Mouse (Mus musculus): ENCODE data around the gene Ltf.

The Ltf gene

DNA sequence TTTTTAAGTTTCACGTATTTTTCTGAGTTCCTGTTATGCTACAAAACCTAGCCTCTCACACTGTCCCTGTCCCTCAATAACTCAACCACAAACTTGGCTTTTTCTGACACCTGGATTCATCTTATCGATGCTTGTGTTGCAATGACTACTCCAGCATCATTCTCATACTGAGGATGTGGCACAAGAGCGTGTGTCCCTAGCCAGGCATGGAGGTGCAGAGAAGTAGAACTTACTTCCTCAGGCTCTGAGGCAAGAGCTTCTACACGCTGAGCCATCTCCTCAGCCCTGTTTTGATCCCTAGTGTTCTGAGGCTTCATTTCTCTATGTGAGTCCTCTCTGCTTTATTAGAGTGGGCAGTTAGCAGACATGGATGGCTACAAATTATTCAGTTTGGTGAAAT is 14.6 kb downstream of the Ltf start:
- DNase-seq (ENCODE audit: low spot score in 2 of 2) = no peak

GRCm38 (mm10) chr9:111039966-111040365 is 20.9 kb downstream of the Ltf start:
- DNase-seq (ENCODE audit: low spot score in 2 of 2) = no peak

GRCm38 (mm10) chr9:111042266-111042665 is 23.2 kb downstream of the Ltf start:
- DNase-seq (ENCODE audit: low spot score in 2 of 2) = no peak

DNA sequence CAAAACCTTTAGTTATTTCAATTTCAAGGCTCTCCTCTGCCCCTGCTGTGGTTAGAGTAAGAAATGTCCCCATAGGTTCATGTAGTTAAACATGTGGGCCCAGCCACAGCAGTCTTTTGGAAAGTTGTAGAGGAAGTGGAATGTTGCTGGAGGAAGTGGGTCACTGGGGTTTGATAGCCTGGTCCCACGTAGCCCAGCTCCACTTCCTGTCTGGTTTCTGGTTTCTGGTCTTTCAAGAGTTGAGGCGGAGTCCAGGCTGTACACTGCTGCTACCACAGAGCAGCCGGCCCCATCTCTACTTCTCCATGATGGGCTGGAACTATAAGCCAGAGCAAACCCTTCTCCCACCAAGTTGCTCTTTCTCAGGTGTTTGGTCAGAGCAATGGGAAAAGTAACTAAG is 27.2 kb downstream of the Ltf start:
- peak; percentile 24 to 50 for DNase-seq (ENCODE audit: low spot score in 2 of 2)

GRCm38 (mm10) chr9:111047266-111047665 is 28.2 kb downstream of the Ltf start:
- no peak for DNase-seq (ENCODE audit: low spot score in 2 of 2)

- no peak for DNase-seq (ENCODE audit: low spot score in 2 of 2)
Measured at GRCm38 (mm10) chr9:111048452-111048851, 29.4 kb downstream of the Ltf start.

- no peak for DNase-seq (ENCODE audit: low spot score in 2 of 2)
Measured at GRCm38 (mm10) chr9:111054923-111055322, 35.9 kb downstream of the Ltf start.

- DNase-seq (ENCODE audit: low spot score in 2 of 2) = peak; percentile 16 to 19
Measured at GRCm38 (mm10) chr9:111055800-111056518, 36.9 kb downstream of the Ltf start.

DNA sequence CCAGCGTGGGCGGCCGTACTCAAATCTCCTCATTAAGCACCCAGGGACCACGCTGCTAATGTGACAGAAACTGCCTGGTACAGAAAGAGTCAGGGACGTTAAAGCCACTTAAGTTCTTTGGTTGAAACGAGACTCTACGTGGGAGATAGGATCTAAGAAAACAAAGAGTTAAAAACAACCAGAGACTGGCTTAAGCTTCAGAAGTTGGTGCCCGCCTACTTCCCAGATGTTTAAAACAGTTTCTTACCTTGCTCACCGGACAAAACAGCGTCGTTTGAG is 37.4 kb downstream of the Ltf start:
- no peak for DNase-seq (ENCODE audit: low spot score in 2 of 2)

DNA sequence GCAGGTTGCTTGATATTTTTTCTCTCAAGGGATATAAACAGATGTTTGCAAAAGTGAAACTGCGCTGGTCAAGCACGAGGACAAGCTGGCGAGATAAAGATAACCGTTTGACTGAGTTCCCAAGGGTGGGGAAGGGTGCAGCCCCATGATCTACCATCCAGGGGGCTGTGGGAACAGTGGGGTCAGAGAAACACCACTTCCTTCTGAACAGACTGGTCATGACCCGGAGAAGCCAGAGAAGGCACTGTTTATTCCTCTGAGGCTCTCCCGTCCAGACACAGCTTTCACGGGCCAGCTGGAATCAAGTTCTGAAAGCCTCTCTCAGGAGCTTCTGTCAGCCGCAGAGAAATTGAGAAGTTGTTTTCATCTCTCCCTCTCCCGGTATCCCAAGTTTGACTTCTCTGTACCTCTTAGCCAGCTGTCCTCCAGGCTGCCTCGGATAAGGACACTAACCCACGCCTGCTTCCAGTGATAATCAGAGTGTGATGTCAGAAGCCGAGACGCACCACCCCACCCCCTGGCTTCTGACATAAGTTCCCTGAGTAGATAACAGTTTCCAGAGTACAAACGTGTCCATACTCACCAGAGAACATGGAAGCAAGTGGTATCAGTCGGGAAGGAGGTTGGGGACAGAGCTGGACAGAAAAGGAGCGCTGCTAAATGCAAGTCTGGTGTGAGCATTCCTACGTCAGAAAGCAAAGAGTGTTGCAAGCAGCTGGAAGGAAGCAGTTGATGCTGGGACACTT is 37.9 kb downstream of the Ltf start, which contains the start of gene Ccrl2:
Ccrl2 (minus strand) TSS at position 722 of the 746 bp plus-strand sequence.
- peak; percentile 69 to 83 for DNase-seq (ENCODE audit: low spot score in 2 of 2)

GRCm38 (mm10) chr9:111057544-111058370 is 38.7 kb downstream of the Ltf start:
- DNase-seq (ENCODE audit: low spot score in 2 of 2) = no peak

- no peak for DNase-seq (ENCODE audit: low spot score in 2 of 2)
Measured at GRCm38 (mm10) chr9:111058943-111059556, 40.0 kb downstream of the Ltf start.

DNA sequence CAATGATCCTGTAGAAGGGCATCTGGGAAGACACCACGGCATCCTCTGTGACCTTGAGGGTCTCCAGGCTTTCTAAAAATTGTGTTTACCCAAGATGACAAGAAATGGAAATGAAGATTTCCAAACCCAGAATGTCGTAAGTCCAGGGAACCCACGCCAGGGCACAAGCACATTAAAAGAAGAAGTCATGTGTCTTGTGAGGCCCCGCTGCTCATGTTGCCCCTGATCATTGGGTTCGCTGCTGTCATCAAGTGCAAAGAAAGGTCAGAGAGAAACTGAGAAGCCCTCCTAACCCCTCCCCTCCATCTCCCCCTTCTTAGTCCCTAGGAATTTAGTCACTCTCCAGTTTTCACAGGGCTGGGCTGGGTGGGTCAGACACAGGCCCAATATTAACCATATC is 43.8 kb downstream of the Ltf start:
- no peak for DNase-seq (ENCODE audit: low spot score in 2 of 2)

DNA sequence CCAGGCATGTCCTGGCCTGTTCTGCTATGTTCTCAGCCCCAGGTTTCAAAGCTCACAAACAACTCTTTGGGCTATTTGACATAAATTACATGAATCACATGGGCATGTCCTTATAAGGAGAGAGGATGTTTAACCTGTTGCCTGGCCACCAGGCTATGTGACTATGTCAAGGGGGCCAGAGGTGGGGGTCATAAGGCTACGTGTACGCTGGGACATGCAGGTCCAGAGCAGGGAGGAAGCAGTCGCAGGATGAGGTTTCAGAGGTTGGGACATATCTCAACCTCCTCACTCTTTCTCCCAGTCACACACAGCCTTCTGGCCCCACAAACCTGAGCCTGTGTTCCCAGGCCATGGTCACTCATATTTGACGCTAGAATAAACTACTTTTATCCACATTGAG is 48.0 kb downstream of the Ltf start:
- DNase-seq (ENCODE audit: low spot score in 2 of 2) = no peak

DNA sequence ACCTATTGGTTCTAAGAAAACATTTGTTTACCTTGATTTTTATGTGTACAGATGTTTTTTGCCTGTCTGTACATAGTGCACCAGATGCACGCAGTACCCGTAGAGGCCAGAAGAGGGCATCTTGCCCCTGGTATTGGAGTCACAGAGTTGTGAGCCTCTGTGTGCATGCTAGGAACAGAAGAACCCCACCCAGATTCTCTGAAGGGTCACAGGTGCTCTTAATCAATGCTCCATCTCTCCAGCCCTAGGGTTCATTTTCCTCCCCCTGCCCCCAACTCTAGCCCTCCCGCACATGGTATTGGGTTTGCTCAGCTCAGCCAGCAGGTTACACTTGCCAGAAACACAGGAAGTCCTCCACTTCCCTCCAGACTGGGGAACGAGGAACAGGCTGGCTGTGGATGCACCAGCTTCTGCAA is 51.5 kb downstream of the Ltf start:
- DNase-seq (ENCODE audit: low spot score in 2 of 2) = peak; percentile 55 to 63

DNA sequence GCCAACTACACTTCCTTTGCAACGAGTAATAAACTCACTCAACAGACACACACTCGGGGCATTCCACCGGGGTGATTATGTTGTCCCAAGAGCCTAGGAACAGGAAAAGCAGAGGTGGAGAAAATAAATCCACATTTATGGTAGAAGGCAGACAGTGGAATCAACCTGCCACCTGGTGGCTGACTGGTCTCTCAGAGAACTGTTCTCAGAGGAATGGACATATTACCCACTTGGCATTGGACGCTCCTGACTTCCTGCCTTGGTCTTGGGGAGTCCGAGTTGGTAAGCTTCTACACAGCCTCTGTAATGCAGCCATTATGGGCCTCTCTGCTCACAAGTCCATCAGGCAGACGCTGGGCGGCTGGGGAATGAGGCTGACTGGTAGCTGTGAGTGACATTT is 53.1 kb downstream of the Ltf start:
- DNase-seq (ENCODE audit: low spot score in 2 of 2) = no peak

DNA sequence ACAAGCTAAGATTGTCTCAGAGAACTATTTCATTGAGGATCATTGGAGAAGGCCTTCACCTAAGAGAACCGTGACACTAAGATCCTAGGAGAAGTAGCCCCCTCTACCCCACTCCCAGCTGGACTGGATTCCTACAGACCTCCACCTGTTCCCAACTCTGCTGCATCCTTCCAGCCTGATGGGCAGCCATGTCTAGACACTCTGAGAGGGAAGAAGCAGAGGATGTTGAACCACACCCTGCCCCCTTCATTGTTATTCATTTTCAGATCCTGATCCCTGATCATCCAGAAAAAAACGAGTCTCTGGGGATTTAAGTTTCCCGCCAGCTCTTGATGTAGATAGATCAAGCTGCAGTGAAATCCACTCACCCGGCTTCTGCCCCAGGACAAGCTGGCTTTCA is 53.9 kb downstream of the Ltf start:
- DNase-seq (ENCODE audit: low spot score in 2 of 2) = no peak

- DNase-seq (ENCODE audit: low spot score in 2 of 2) = peak in 1 of 2 experiments; percentile 26
Measured at GRCm38 (mm10) chr9:111077745-111078144, 58.7 kb downstream of the Ltf start.

DNA sequence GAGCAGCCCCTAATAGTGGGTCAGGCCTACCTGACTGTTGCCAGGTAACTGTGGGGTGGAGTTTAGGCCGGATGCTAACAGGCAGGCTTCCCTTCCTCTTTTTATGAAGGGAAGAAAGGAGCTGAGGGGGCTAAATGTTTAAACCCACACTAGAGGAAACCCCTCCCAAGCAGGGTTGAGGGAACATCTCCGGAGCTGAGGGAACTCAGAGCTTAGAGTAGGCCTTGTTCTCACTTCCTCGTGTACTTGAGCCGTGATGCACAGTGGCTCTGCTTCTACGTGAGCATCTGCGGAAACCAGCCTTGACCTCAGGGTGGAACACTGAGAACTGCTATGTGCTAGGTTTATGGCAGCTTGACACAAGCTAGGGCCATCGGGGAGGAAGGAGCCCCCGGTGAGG is 61.7 kb downstream of the Ltf start:
- no peak for DNase-seq (ENCODE audit: low spot score in 2 of 2)

DNA sequence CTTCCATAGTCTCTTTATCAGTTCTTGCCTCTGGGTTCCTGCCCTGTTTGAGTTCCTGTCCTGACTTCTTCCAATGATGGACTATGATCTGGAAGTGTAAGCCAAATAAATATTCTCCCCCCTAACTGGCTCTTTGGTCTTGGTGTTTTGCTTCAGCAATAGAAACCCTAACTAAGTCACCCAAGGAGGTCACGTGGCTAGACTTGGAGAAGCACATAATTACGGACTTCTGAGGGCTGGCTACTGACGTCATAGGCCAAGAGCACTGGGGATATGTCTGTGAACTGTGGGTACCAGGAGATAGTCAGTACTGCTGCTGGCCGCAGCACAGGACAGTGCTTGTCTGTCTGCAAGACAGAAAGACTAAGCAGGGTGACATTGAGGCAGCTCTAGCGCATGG is 62.7 kb downstream of the Ltf start:
- DNase-seq (ENCODE audit: low spot score in 2 of 2) = no peak

GRCm38 (mm10) chr9:111085329-111085728 is 66.3 kb downstream of the Ltf start:
- no peak for DNase-seq (ENCODE audit: low spot score in 2 of 2)

DNA sequence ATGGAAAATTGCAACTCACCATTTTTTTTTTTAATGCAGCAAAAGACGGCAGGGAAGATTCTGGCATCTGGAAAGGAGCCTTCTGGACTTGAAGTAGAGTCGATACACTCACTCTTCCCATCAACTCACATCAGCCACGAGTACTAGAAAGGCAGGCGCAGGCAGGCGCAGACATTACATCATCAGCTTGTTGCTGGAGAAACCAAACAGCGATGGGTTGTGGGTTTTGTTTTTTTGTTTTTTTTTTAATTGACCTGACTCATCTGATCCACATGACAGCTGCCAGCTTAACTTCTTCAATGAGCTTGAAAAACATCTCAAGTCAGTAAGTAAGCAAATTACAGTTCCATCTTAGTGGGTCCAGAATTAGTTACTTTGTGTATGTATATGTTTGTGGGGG is 67.1 kb downstream of the Ltf start:
- DNase-seq (ENCODE audit: low spot score in 2 of 2) = no peak
